Mouse (Mus musculus) cerebellum, adult 11 months (tissue): ENCODE measurements around the gene Scg3.
"Not testable (repeated sequence)": the region's sequence is repeated elsewhere in the genome, so short reads cannot be mapped to it uniquely, and the experiment has no call there.

Source experiments
- DNase-seq: peaks from one replicate; pipeline ENCODE4 v3.0.0; 2022

Scg3 gene

DNA sequence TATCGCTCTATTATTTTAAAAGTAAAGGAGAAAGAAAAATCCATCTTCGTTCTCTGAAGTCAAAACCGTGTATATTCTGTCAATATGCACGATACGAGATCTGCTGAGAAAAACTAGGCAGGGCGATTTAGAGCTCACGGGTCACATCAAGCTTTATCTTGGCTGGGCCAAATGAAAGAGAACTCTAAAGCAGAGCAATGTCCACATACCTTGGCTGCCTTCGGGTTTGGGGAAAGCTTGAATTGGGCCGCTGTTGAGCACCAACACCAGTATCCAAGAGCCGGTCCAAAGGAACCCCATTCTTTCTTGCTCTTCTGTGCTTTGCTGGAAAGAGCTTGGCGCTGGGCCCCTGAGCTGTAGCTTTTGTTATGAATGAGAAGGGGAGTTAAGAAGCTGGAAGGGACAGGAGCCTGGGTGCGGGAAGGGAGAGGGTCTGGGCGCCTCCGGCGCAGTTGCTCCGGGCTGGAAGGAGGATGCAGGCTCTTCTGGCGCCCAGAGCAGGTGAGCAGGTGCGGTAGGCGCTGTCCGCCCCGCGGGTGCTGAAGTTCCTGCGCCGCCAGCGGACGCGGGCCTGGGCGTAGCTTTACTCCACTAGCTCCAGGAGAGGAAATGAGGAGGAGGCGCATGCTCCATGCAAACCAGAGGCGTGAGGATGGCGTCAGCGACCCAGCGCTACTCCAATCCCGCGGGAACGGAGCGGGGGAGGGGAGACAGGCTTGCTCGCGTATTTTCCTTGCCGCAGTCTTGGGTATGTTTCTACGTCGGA lies at the start of gene Scg3:
Scg3 (minus strand) TSS at position 631 of the 766 bp plus-strand sequence.
- DNase-seq, result peak; percentile 94

DNA sequence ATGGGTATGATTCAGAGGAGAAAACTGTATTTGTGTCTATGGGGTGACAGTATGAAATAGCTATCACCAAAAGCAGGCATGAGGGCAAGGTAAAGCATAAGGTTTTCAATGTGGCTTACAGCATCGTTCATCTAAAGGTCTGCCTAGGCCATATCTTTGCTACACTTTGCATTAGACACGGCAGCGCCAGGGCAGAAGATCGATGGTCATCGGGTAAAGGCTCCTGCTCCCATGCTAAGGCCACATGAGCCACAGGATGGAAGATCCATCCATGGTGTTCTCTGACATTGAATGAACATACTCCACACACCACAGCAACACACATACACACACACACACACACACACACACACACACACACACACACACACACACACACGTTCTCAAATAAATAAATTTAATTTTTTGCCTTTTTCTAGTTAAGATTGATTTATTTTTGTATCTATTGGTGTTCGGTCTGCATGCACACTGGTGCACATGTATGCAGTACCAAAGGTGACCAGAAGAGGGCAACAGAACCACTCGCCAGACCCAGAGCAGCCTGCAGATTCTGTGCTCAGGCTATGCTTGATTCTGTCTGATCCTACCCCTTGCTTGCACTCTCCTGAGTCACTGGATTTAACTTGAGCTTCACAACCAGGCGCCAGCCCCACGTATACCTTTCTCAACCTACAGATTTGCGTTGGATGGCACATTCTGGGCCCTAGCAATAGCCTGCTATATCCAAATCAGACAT lies 36.3 kb upstream of the Scg3 start:
- peak; percentile 40 for DNase-seq

DNA sequence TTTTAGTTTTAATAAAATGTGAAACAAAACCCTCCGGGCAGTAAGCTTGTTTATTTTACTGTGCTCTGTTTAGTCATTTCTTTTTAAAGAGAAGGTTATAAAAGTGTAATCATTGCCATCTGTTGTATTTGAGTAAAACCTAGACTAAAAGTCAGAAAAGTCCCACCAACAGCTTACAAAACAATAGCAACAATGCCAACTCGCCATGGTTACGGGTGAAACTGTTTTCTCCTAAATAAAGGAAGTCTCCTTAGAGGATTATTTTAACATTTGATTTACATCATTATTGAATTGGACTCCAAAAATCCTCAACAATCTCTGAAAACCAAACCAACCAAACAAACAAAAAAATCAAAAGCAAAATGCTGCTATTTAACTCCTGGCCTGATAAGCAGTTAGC lies 35.6 kb upstream of the Scg3 start:
- DNase-seq, result no peak

DNA sequence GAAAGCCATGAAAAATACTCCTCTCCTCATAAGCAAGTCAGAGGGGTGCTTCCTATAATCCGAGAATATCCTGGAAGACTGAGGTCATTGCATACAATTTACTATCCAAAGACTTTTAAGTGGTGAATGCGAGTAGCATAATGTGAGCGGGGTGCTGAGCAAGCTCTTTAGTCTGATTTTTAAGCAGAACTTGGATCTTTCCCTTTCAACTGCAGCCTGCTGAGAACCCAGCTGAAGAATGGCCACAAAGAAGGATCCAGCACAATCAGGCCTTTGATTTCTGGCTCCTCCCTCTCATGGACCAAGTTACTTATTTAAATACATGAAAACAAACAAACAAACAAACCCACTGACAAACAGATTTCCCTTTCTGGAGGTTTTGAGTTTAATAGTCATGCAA lies 916 bp upstream of the Scg3 start:
- no peak for DNase-seq

DNA sequence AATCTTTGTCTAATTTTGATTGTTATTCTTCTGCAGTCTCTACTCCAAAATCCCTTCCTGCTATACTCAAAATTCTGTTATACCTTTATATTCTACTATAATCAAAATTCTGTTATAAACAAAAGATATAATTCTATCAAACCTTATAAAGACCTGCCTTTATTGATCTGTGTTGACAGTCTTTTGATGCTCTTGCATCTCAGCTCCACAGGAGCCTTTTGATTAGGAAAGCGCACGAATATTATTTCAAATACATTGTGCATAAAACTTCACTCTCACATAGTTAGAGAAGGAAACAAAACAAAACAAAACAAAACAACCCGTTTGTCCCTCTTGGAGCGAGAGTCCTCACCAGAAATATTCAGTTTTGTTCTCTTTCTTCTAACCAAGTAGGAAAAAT lies 436 bp upstream of the Scg3 start:
- no peak for DNase-seq

DNA sequence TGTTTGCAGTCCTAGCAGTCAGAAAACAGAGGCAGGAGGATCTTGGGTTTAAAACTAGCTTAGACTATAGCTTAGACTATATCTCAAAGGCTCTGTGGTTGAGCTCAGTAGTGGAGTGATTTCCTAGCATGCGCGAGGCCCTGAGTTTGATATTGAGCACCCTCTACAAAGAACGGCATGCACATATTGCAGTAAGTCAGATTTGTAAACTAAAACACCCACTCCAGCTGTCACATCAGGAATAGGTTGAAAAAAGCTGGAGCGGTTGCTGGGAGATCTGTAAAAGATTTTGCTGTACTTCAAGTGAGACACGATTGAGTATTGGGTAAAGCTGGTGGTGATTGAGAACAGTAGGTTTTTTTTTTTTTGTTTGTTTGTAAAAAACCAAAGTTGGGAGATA lies 3.2 kb downstream of the Scg3 start:
- DNase-seq, result no peak

DNA sequence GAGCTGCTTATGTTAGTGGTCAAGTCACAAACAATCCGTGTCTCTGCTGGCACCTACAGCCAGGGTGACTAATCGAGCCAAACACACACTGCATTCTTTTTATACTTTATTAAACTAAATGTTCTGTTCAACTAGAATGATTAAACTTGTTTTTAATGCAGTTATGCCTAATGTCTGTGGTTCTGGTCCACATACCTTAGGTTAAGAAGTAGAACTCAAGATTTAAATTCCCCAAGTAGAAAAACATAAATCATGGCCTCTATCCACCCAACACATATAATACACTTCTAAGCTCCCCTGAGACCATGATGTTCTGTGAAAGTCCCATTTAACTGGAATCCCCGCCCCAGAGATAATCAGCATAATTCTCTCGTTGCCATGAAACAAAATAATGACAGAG lies 4.2 kb downstream of the Scg3 start:
- DNase-seq, result no peak

DNA sequence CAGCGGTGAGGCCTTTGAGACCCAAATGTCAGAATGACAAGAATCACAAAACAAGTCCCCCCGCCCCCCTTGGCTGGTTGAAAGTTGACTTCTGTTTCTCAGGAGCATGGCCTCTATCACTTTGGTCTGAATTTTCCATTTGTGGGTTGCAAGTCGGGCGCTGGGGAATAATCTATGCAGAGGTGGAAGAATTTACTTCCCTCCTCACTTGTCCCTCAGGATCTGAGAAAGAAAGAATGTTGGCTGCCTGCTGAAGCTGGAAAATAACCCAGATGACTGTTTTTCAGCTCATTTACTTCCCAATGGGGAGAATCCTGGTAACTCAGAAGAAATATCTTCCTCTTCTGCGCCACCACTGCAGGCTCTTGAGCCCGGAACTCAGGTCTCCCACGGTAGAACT lies 5.5 kb downstream of the Scg3 start:
- no peak for DNase-seq

DNA sequence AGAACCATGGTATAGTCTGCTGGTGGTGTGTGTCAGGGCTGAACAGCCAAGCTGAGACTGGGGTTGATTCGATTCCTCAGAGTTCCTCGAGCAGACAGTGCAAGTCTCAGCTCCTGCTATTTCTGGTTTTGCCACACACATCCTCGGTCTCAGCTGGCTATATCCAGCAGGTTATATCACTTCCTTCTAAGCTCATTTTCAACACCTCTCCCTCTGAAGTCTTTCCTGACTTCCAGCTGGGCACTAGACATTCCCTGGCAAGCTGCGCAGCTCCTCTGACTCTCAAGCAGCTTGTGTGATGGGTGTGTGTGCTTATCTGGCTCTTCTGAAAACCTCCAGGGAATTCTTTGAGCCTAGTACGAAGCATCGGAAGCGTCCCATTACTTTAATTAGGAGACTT lies 7.6 kb downstream of the Scg3 start:
- DNase-seq, result no peak

DNA sequence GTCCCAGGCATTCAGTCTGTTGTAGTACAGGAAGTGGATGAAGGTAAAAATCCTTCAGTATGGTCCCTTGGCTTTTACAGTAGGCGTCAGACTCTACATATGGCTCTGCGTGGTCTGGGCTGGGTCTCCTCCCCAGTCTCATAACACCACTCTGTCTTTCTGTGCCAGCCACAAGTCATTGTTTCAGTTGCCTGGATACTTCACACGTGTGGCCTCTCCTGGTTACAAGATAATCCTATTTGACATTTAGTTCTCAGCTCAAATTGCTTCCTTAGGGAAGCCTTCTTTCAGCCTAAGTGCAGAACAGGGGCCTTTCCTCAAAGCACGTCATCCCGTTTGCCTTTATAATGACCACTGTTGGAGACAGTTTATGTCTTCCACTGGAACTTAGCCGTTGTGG lies 11.1 kb downstream of the Scg3 start:
- DNase-seq, result no peak

DNA sequence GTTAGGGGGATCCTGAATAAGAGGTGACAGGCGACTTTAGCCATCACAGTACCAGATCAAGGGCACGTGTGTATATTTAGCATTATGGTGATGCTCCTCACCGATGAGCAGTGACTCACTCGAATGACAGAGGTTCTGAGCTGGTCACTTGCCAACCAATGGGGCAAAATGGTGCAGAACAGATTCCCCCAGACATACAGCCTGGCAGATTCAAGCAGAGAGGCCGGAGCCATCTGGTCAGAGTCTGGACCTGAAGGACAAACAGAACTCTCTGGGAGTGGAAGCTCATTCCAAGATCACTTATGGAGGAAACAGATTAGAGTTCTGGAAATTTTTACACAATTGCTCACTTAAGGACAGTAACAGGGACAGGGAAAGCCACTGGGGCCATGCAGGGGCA lies 17.2 kb downstream of the Scg3 start:
- peak; percentile 56 for DNase-seq

DNA sequence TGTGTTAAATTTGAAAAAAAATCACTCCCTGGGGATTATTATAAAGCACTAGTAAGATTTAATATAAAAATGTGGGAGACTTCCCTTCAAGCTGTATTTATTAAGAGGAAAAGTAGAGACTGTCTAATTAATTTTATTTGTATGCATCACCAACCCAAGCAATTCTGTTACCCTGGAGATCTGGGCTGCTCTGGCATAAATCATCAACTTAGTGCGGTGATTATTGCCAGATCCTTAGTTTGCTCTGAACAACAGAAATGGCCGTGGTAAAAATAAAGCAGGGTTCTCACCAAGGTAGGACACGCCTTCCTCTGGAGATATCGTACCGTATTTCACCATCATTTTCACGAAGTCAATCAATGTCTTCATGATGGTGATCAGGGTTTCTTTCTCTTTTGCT lies 18.5 kb downstream of the Scg3 start:
- no peak for DNase-seq

DNA sequence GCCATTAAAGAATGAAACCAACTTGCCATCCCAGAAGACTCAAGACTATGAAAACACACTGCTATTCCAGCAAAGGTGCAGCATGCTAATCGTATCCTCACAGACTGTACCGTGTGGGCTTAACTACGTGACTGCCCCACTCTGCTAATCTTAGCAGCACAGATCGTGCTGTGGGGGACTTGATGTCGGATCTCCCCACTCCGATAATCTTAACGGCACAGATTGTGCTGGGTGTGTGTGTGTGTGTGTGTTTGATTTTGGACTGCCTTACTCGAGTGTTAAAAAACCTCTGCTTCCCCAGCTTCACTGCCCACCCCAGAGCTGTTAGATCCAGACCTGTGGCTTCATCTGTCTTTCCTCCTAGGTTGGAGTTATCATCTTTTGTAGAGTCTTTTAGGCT lies 22.9 kb downstream of the Scg3 start:
- no peak for DNase-seq

DNA sequence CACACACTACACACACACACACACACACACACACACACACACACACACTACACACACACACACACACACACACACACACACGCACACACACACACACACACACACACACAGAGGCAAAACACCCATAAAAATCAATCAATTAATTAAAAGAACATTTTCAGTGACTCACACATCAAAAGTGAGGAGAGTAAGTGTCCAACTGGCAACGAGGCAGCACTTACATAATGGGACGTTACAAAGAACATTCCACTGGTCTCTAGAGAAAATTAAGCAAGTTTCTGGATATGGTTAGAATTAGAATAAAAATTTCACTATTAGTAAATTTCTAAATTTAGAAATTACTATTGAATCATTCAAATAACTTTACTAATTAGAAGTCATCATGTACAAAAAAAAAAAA lies 27.4 kb downstream of the Scg3 start:
- not testable (repeated sequence) for DNase-seq

DNA sequence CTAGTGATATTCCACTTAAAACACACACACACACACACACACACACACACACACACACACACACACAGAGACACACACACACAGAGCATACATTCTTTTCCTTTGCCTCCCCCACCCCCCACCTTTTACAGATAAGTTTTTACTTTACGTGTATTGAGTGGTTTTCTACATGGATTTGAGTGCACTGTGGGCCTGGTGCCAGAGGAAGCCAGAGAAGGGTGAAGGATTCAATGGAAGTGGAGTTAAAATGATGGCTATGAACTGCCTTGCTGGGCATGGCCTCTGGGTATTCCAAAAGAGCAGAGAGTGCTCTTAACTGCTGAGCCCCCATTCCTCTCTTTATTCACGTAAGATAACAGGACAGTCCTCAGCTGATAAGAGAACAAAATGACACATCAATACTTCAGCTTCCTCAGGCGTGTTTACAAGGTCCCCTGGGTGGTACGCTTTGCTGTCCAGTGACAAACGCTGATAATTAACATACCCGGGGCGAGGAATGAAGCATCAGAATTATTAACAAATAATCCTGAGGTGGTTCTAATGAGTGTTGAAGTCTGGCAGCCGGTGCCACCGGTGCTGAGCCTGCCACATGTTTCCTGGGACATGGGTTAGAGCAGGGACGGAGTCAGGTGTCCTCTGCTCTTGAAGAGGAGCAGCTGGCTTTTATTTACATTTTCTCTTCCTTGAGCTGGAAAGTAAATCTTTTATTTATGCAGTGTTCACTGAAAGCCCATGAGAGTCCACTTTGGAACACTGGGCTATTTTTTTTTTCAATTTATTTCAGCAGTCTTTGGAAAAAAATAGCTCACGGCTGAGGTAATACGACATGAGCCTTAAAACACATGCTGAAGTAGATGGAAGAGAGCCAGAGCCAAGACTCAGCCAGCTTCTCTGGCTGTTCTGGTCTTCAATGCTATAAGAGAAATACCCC lies 29.6 kb downstream of the Scg3 start:
- no peak for DNase-seq

DNA sequence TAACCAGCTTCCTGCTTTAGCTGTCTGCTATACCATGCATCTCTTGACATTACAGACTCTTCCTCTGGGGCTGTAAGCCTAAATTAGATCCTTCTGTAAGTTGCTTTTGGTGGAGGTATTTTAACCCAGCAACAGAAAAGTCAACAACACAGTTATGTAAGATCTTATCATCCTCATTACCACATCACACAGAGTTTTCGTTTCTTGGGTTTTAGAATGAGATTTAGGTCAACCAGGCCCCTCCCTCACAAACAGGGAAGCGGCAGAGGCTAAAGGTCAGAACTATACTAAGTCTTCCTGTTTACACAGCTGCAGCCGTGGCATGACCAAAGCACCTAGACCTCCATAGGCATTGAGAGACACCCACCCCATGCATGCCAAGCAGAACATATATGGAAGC lies 38.5 kb downstream of the Scg3 start:
- DNase-seq, result no peak

DNA sequence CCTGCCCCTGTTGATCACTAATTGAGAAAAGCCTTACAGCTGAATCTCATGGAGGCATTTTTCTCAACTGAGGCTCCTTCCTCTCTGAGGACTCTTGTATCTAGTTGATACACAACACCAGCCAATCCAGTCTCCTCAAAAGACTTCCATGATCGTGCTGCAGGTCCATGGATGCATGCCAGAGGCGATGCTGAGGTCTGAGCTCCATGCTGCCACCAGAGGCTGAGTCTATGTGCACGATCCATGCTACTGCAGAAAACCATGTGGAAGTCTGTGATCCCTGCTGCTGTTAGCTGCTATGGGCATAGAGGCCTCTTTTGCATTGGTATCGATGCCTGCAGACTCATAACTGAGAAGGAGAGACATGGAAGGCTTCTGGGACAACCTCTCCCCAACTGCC lies 49.6 kb downstream of the Scg3 start:
- DNase-seq, result no peak

DNA sequence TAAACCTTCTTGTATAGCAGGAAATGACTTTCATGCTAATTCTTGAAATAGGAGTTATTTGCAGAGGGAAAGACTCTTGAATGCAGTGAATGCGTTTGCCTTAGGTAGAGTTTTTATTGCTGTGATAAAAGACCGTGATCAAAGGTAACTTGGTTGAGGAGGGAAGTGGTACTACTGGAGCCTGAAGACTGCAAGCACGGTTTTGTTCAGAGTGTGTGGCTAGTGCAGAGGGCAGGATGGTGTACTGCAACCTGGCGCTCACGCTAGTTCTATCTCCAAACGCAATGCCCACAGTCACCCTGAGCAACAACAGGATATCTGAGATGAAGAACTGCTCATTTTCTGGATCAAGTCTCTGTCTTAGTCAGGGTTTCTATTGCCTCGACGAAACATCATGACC lies 50.3 kb downstream of the Scg3 start:
- DNase-seq, result no peak

DNA sequence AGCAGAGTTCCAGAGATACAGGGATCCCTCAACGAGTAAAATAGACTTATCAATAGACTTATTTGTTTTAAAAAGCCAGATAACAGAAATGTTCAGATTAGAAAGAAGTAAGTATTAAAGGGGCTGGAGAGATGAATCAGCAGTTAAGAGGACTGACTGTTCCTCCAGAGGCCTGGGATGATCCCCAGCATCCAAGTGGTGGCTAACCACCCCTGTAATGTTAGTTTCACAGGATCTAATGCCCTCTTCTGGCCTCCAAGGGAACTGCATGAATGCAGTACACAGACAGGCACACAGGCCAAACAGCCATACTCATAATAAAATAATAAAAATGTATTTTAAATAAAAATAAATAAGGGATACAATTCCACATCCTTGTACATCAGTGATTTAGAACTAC lies 51.0 kb downstream of the Scg3 start:
- DNase-seq, result peak; percentile 33

DNA sequence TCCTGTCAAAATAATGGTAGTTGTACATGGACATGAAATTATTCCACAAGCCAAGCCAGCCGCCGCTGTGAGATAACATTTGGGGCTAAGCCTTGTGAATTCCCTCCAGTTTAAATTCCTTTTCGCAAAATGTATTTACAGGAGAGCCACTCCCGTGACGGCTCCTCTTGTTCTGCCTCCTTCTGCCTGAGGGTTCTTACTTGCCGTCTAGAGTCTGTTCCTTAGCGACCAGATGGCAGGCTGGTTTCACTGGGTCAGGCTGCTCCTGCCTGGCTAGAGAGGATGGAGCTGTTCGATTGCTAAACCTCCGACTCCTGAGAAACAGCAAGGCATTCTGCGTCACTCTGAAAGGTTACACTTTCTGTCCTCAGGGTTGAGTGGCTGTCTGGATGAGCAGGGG lies 51.7 kb downstream of the Scg3 start:
- no peak for DNase-seq

DNA sequence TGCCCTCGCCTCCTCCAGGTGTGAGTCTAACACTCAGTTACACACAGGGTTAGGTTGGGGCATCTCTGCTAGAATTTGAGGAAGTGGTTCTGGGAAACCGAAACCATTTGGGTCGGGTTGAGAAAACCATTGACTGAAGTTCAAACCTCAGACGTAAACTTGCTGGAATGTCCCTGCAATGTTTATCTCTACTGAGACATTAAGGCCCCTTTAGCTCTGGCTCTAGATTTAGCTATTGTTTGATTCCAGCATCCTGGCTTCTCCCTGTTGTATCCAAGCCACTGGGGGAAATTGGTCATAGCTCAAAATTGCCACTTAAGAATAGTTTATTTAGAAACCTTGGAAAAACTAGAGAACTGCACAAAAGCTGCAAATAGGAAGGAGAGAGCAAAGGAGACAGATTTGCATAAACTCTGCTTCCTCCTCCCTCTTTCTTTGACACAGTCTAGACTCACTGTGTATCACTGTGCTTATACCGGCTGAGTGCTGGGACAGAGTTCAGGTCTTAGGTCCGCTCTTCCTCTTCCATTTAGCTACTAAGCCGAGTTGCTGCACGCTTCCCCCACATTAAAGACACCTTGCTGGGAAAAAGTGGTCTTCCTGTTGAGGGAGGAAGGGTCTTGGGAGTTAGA lies 52.9 kb downstream of the Scg3 start:
- no peak for DNase-seq

DNA sequence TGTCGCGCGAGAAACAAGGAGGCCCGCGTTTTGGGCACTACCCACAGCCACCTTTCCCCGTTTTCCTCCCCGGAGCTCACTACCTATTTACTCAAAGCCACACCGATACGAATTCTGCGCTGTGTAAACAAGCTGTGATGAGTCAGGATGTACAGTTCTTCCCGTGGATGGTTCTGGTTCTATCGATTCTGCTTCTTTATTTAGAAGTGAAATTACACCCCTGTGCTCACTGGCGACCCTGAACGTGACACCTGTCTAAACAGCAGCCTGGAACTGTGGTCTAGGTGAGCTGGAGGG lies 57.6 kb downstream of the Scg3 start:
- DNase-seq, result no peak

DNA sequence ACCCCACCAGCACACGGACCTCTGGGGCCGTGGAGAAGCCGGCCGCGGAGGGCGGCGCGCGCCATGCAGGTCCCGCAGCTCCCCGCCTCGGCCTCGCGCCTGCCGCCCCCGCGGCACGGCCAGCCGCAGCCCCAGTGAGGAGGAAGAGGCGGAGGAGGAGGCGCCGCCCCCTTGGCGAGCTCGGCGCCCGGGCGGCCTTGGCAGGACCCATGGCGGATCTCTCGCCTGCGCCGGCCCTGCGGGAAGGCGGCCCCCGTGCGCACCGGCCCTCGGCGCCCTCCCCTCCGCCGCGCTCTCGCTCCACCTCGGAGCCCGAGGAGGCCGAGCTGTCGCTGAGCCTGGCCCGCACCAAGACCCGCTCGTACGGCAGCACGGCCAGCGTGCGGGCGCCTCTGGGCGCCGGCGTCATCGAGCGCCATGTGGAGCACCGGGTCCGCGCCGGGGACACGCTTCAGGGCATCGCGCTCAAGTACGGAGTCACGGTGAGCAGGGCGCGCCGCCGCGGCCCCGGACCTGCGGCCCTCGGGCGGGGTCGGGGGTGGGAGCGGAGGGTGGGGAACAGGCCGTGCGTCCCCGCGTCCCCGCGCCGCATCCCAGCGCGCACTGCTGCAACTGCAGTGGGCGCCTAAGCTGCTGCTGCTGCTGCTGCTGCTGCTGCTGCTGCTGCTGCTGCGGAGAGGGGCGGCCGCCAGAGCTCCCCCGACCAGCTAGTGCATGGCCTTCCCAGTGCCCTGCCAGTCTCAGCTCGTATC lies 58.1 kb downstream of the Scg3 start, which contains the start of gene Lysmd2:
Lysmd2 (plus strand) TSS at position 186 of the 752 bp plus-strand sequence.
- peak; percentile 81 for DNase-seq
